Mouse (Mus musculus): ENCODE results near the gene Eef2kmt.
"Not testable (repeated sequence)": the region's sequence is repeated elsewhere in the genome, so short reads cannot be mapped to it uniquely, and the experiment has no call there.

Eef2kmt gene

DNA sequence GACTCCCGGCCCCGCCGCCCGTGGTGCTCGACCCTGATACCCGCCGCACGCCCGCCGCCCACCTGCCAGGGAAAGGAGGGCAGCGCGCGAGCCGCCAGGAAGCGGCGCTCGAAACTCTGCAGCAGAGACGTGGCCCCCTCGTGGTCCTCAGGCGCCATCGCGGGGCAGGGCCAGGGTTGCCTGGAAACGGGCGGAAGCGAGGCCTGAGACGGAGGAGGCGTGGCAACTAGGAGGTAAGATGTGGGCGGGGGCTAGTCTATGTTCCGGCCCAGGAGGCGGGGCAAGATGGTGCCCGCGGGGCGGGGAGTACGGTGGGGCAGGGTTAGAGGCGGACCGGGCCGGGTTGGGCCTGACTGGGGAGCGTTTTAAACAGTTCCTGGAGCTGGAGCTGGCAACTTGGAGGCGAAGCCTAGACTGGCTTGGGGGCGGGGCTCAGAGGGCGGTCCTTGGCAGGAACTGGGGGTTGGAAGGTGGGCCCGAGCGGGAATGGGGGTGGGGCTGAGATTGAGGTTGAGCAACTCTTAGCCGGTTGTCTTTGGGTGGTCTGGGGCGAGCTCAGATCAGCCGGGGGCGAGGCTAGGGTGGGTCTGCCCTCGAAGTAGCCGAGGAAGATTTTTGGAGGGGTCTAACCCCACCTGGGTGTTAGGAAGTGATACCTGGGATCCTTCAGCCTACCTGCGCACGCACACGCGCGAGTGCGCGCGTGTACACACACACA is at the start of gene Eef2kmt:
Gene Eef2kmt (minus strand): TSS at position 205 of the 718 bp plus-strand sequence.
- peak; percentile 99 for DNase-seq (ENCODE audit: extremely low read depth, insufficient read length, low spot score)

DNA sequence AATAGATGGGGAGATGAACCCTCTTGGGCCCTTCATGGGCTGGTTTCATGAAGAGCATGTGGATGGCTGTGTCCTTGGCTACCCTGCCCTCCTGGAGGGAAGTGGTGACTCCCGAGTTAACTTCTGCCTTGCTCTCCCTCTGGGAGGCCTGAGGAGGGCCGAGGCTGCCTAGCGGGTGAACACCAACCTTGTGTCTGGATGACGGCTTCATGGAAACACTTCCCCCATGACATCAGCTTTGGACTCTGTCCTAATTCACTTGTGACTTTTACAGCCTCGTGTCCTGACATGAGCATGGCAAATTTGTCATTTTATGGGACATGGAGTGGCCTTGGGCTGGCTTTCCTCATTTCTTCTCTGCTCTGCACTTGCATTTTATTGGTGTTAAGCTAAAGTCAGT is 39.5 kb upstream of the Eef2kmt start:
- no peak for DNase-seq (ENCODE audit: extremely low read depth, insufficient read length, low spot score)

DNA sequence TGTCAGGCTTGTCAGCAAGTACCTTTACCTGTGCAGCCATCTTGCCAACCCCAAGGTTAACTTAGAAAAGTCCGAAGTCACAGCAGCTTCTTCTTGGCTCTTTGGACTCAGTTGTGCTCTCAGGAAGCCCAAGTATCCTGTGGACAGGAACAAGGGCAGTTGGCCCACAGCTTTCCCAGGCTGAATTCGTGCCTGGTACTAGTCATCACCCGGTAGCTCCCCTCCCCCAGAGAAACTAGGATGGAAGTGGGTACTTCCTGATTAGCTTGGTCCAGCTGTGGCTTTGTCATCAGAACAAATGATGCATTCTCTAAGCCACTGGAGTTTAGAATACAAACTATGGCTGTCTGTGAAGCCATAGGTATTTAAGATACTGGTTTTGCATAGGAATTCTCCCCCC is 29.6 kb upstream of the Eef2kmt start:
- no peak for DNase-seq (ENCODE audit: extremely low read depth, insufficient read length, low spot score)

DNA sequence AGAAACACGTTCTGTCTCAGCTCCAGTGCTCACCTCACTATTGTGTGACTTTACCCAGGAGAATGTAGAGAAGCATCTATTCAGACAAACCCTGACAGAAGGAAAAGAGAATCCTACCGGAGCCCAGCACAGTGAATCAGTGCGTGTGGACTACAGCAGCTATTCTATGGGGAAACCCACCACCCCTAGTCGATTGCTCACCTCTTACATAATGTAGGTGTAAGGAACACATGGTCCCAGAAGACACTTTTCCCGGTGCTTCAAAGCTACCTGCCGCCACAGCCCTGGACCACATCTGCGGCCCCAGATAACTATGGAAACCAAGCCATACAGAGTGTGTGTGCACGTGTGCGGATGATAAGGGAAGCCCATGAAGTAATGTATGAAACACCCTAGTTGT is 26.9 kb upstream of the Eef2kmt start:
- DNase-seq (ENCODE audit: extremely low read depth, insufficient read length, low spot score) = no peak

DNA sequence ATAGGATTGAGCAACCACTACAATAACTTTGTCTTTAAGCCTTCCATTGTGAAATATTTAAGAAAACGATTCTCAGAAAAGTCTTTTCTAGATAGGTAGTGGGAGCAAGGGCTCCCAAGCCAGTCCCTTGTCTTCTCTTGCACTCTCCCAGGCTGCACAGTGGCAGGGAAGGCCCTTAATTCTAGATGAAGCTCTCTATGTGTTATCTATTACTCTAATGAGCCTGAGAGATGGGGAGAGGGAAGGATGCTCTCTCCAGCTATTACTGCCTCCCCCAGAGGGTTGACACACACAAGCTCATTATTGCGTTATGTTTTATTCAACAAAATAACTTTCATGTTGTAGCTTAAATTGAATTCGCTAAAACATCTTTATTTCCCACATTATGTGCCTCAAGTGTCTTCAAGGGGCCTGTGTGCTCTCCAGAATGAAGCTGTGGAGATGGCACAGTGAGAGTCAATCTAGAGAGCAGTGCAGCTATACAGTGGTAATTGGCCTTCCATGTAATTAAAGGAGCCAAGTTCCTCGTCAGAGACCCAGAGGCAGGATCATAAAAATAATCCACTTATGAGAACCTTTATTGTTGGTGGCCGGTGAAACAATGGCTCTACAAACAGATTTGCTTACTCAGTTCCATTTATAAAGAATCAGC is 23.9 kb upstream of the Eef2kmt start:
- DNase-seq (ENCODE audit: extremely low read depth, insufficient read length, low spot score) = no peak

DNA sequence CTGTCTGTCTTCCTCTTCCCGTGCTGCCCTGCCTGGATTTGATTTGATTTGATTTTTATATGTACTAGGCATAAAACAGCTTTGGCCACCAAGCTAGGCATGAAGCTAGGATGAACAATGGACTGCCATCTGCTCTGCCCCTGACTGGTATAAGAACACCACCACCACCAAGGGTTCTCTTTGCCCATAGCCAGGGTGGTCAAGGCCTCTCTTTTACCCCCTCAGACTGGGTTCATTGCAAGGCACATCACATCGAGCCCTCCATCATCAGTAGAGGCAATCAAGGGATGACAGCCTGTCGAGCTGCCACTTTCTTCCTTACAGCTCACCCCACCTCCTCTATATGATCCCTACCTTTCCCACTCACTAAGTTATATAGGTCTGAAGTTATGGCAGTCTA is 16.6 kb upstream of the Eef2kmt start:
- DNase-seq (ENCODE audit: extremely low read depth, insufficient read length, low spot score) = no peak

DNA sequence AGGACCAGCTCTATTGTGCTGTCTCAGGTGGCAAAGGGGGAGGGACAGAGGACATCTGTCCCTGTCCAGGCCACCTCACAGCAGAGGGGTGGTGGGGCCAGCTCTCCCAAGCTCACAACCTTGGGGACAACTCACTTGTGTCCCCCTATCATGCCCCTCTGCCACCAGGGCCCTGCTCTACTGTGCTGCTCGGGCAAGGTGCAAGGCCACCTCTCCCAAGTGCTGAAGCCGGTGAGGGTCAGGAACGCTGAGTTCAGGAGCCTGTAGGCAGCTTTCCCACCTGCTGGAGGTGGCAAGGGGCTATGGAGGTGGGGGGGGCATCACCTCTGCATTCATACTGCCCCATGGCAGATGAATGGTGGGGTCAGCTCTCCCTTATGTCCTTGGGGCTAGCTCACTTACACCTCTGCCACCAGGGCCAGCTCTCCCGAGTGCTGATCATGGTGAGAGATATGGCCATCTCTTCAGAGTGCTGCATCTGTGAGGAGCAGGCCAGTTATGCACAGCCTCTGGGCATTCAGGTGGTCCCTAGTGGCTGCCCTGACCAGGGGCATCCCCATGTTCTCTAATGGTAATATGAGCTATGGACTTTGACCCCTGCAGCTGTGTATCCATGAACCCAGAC is 15.7 kb upstream of the Eef2kmt start:
- DNase-seq (ENCODE audit: extremely low read depth, insufficient read length, low spot score) = no peak

DNA sequence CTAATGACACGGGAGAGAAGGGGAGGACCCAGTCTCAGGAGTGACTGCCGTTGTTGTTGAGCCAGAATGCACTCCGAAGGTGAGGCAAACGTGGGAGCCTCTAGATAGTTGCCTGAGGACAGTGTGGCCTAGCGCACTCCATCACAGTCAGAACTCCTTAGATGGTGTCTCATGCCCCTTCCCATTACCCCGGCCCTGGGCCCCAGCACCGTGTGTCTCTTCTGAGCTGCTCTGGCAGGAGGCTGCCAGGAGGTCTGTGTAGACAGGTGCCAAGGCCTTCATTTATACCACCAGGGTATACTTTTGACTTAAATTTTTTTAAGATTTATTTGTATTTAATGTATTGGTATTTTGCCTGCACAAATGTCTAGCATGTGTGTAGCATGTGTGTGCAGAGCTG is 8.1 kb upstream of the Eef2kmt start:
- DNase-seq (ENCODE audit: extremely low read depth, insufficient read length, low spot score) = no peak

DNA sequence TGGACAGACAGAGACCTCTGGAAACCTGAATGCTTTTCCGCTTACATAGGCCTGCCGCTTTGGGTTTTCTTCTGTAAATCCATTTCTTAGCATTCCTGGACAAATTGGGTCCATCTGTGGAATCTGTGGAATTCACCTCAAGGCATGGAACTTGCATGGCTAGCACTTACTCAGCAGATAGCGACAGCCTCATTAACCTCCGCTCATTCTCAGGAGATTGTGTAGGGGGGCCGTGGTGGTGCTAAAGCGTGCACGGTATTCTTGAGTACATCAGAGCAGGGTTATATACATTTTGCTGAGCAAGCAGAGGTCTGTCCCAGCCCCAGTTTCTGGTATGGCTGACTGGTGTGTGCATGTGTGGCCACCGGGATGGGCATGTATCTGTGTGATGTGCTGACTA is 7.4 kb upstream of the Eef2kmt start:
- no peak for DNase-seq (ENCODE audit: extremely low read depth, insufficient read length, low spot score)

DNA sequence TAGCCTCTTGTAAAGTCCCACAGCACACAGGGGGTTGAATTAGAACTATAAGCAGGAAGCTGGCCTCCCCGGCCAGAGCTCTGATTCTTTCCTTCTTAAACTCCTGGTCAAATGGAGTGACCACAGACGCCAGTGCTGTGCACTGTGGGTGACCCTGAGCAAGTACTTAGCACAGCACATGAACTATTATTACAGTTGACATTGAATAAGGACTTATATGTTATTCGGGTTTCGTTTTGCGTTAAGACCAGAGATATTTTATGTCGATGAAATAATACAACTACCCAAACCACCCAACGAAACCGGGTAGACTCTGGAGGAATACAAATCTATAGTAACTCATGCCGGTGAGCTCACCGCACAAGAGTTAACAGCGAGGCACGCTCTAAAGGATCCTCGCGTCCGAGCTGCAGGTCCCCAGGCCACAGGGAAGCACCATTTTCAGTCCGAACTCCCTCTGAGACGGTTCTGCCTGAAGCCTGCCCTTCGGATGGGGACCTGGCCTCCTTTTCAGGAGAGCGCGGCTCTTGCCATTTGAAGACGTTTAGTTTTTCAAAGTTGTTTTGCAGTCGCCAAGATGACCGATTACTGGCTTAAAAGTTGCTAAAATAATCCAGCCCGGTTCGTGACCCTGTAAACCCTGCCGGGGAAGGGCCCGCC is 572 bp downstream of the Eef2kmt start:
- no peak for DNase-seq (ENCODE audit: extremely low read depth, insufficient read length, low spot score)

DNA sequence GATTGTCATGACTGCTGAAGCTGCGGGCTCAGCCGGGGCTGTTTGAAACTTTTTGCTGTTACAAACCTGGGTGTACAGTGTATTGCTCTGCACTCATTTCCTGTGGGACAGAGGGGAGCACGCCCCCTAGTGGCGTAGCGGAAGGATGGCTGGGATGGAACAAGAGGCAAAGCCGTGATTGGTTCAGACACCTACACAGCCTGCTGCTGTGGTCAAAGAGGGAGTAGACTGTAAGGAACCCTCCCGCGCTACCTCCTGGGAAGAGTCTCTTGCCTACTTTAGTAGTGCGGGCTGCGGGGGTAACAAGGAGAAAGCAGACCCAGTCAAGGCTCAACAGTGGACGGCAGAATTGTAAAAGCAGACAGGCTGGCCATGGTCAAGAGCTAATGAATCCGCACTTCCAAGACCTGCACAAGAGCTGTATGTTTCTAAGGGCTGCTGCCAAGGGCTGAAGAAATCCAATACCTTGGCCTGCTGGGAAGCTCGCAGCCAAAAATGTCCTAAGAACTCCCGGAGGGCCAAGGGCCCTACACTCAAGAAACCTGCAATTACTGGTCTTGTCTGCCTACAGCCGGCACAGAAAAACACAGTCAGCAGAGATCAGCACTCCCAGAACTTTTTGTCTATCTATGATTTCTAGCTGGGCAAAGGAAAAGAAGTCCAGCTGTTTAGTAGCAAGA is 1.3 kb downstream of the Eef2kmt start:
- DNase-seq (ENCODE audit: extremely low read depth, insufficient read length, low spot score) = peak; percentile 78

DNA sequence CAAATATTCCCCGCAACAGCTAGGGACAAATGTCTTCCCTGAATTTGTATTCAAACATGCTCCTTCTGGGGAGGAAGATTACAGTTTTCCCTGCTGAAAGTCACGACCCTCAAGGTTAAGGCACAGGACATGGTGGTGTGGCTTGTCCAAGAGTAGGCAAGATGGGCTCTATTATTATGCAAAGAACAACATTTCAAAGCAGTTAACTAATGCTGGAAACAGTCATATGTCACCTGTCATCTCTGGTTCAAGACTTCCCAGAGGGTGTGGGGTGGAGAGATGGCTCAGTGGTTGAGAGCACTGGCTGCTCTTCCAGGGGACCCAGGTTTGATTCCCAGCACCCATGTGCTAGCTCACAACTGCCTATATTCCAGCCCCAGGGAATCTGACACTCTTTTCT is 3.5 kb downstream of the Eef2kmt start:
- DNase-seq (ENCODE audit: extremely low read depth, insufficient read length, low spot score) = no peak

DNA sequence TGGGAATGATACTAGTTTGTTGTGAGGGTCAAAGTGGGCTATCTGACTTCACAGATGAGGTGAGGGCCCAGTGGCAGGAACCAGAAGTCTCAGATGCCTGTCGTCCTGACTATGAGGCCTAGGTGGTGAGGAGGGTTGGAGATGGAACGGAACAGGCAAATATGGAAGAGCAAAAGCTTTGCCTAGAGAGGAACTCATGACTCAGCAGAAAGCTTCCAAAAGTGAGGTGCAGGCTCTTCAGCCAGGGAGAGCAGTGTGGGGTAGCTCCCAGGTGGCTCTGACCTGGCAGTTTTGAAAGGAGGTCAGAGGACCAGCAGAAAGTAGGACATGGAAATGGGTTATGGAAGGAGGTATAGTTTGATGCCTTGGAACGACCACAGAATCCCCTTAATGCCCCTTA is 4.9 kb downstream of the Eef2kmt start:
- no peak for DNase-seq (ENCODE audit: extremely low read depth, insufficient read length, low spot score)

DNA sequence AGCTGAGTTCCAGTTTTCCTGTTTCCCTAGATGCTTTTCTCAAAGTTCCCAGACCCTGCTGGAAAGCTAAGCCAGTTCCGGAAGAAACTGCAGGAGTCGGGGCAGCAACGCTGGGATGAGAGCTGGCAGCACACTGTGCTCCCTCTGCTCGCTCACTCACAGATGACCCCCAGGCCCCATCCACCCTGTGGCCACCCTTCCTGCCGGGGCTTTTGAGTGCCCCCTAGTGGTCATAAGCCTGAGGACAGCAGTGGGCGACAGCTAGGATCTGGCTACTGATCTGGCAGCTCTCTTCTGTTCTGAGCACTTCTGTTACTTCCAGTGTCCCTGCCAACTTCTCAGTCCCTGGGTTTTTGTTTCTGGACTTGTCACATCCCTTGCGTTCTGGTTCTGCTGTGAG is 11.4 kb downstream of the Eef2kmt start:
- peak; percentile 51 for DNase-seq (ENCODE audit: extremely low read depth, insufficient read length, low spot score)

DNA sequence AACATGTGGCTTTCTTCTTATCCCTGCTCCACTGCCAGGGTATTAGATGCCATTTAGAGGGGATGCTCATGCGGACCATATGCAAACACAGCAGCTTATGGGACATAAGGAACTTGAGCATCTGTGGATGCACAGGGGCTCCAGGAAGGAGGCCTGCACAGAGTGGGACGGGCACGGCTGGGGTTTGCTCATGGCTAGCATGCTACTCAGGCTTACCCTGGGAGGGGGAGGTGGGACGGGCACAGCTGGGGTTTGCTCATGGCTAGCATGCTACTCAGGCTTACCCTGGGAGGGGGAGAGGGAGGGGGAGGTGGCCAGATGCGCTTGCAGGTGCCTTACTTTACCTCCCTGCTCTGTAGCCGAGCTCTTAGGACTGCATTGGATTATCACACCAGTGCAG is 12.9 kb downstream of the Eef2kmt start:
- no peak for DNase-seq (ENCODE audit: extremely low read depth, insufficient read length, low spot score)

DNA sequence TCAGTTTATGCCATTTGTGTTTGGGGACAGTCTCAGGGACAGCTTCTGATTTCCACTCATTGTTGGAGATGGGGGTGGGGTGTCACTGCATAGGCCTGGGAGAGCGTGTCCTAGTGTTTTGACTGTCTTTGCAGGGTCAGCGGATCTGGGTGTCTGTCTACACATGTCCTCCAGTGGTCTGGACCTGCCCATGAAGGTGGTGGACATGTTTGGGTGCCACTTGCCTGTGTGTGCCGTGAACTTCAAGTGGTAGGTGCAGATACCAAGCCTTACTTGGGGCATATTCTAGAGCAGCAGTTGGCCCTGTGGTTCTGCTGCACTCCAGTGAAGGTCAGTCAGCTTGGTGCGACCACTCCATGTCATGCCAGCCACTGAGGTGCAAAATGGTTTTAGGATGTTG is 13.4 kb downstream of the Eef2kmt start:
- no peak for DNase-seq (ENCODE audit: extremely low read depth, insufficient read length, low spot score)

DNA sequence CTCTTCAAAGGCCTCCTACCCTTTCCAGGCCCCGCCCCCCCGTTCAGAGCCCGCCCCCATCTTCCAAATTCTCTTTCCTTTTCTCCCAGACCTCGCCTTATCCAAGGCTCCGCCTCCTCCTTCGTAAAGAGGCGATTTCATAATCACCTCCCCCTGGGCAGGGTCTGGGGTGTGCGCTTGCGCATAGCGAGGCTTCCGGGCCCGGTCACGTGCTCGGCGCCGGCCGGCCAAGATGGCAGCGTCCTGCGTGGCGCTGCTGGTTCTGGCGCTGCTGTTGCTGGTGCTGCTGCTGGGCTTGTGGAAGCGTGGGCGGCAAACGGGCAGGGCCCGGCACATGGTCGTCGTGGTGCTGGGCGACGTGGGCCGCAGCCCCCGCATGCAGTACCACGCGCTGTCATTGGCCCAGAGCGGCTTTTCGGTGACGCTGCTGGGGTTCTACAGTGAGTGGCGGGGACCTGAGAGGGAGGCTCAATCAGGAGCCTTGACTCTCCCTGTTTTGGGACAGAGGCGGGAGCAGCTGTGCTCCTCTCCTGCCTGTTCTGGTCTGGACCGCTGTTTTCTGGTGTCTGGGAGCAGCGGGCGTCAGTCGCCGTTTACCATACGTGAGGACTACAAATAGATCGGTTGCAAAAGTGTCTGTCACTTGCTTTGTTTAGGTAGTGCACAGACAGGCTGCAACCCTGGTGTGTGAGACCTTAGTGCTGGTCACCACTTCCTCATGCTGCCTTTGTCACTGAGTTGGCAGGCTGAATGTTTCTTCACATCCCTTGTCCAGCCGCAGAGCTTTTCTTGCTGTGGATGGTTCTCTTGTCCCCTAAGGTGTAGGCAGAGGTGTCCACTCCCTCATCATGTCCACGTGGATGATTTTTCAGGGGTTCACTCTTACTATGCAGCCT is 22.1 kb downstream of the Eef2kmt start, which contains the start of gene Alg1:
Gene Alg1 (plus strand): TSS at position 204 of the 896 bp plus-strand sequence.
- peak; percentile 97 for DNase-seq (ENCODE audit: extremely low read depth, insufficient read length, low spot score)

DNA sequence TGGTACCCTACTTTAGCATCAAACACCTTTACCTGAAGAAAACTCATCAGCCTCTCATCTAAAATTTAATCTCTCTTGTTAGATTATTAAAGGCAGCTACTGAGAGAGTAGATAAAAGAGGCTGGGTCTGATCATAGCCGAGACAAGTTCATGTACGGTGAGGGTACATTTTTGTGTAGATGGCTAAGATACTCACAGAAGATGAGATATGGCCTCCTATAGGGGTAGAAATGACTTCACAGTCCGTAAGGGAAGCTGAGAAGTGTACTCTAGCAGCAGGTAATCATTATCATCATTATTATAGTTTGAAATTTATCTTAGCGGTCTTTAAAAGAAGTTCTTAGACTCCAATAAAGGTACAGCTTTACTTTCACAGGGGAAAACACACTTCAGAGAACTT is 22.8 kb downstream of the Eef2kmt start:
- no peak for DNase-seq (ENCODE audit: extremely low read depth, insufficient read length, low spot score)

DNA sequence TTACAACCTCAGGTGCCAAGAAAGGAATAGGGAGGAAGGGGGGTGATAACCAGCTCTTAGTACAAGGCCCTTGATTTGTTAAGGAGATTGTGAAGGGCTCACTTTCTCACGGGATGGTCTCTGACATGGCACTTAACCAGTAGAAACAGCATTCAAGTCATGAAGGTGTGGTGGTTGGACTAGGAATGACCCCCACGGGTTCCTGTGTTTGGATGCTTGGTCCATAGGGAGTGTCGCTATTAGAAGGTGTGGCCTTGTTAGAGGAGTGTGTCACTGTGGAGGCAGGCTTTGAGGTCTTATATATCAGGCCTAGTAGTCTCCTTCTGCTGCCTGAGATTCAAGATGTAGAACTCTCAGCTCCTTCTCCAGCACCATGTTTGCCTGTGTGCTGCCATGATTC is 27.7 kb downstream of the Eef2kmt start:
- not testable (repeated sequence) for DNase-seq (ENCODE audit: extremely low read depth, insufficient read length, low spot score)

DNA sequence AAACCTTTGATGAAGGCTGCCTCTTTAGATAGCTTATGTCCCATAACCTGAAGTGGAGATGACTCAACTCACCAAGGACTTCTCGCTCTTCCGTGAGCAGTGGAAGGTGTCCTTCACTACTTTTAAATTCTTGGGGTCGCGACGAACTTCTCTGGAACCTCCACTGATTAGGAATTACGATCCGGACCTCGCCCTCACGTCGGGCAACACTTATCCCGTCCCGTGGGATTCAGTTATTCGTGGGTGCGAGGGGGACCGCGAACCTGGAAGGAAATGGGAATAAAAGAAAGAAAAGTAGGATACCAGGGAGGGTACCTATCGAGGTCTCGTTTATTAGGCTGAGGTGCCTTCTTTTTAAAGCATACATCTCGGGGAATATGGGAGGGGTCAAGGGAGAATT is 28.3 kb downstream of the Eef2kmt start:
- DNase-seq (ENCODE audit: extremely low read depth, insufficient read length, low spot score) = not testable (repeated sequence)

Measured in 3134 (cell line).